Mouse (Mus musculus): ENCODE measurements around the gene Kcnab2. TPM values are rescaled to one million over a fixed set of nuclear protein-coding genes. Genes with fewer than 3 reads are reported as not detected.

Gene Kcnab2
- total and polyA plus RNA-seq, 2 experiments, result 0.37 to 0.59 TPM

- Histone ChIP-seq H3K27ac (replicated peaks; ENCODE audit: insufficient read depth, low read depth, low read length) (no peak overlapping the region), H3K36me3 (ENCODE audit: control insufficient read depth, insufficient read depth, low read length) (no peaks in the 10 kb centered on the region), H3K4me3 (ENCODE audit: insufficient read depth, low read depth, low read length) (no peak overlapping the region), H3K9ac (ENCODE audit: low read depth, low read length) (no peak overlapping the region), H3K4me1 (ENCODE audit: control insufficient read depth, insufficient read depth, low read length) (no peaks in the 10 kb centered on the region), H3K27me3 (ENCODE audit: control insufficient read depth, insufficient read depth, low read length) (no peaks in the 10 kb centered on the region), H3K79me2 (ENCODE audit: control insufficient read depth, insufficient read depth, low read length) (no peaks in the 10 kb centered on the region)
- DNase-seq (ENCODE audit: extremely low read depth, low read depth, low spot score), result no peak
- TF ChIP-seq POLR2A (IDR thresholded peaks at IDR 0.05; ENCODE audit: extremely low read depth, insufficient read depth, low read length), result no peak
- no peak for TF ChIP-seq CTCF (IDR thresholded peaks at IDR 0.05; ENCODE audit: low read depth, low read length)
- 38% methylated on average over 20 of the region's 20 CpGs for WGBS
Measured at GRCm38 (mm10) chr4:152494360-152494879, 16.7 kb upstream of the Kcnab2 start.

GRCm38 (mm10) chr4:152491250-152491899 lies 13.7 kb upstream of the Kcnab2 start:
- no peaks in the 10 kb centered on the region for H3K79me2 ChIP-seq (ENCODE audit: control insufficient read depth, insufficient read depth, low read length)
- H3K9ac ChIP-seq (ENCODE audit: low read depth, low read length), result no peak overlapping the region
- H3K27ac ChIP-seq (replicated peaks; ENCODE audit: insufficient read depth, low read depth, low read length), result no peak overlapping the region
- DNase-seq (ENCODE audit: extremely low read depth, low read depth, low spot score), result no peak
- H3K4me1 ChIP-seq (ENCODE audit: control insufficient read depth, insufficient read depth, low read length), result no peaks in the 10 kb centered on the region
- no peak overlapping the region for H3K4me3 ChIP-seq (ENCODE audit: insufficient read depth, low read depth, low read length)
- no peaks in the 10 kb centered on the region for H3K27me3 ChIP-seq (ENCODE audit: control insufficient read depth, insufficient read depth, low read length)
- WGBS, result 55% methylated on average over 15 of the region's 15 CpGs
- H3K36me3 ChIP-seq (ENCODE audit: control insufficient read depth, insufficient read depth, low read length), result no peaks in the 10 kb centered on the region
- no peak for TF ChIP-seq POLR2A (IDR thresholded peaks at IDR 0.05; ENCODE audit: extremely low read depth, insufficient read depth, low read length)
- peak; percentile 69 for TF ChIP-seq CTCF (IDR thresholded peaks at IDR 0.05; ENCODE audit: low read depth, low read length)

- H3K79me2 ChIP-seq (ENCODE audit: control insufficient read depth, insufficient read depth, low read length), result no peaks in the 10 kb centered on the region
- no peaks in the 10 kb centered on the region for H3K4me1 ChIP-seq (ENCODE audit: control insufficient read depth, insufficient read depth, low read length)
- H3K9ac ChIP-seq (ENCODE audit: low read depth, low read length), result no peak overlapping the region
- no peak for TF ChIP-seq POLR2A (IDR thresholded peaks at IDR 0.05; ENCODE audit: extremely low read depth, insufficient read depth, low read length)
- no peak for TF ChIP-seq CTCF (IDR thresholded peaks at IDR 0.05; ENCODE audit: low read depth, low read length)
- 89% methylated on average over 14 of the region's 14 CpGs for WGBS
- DNase-seq (ENCODE audit: extremely low read depth, low read depth, low spot score), result no peak
- no peaks in the 10 kb centered on the region for H3K36me3 ChIP-seq (ENCODE audit: control insufficient read depth, insufficient read depth, low read length)
- H3K4me3 ChIP-seq (ENCODE audit: insufficient read depth, low read depth, low read length), result no peak overlapping the region
- H3K27ac ChIP-seq (replicated peaks; ENCODE audit: insufficient read depth, low read depth, low read length), result no peak overlapping the region
- H3K27me3 ChIP-seq (ENCODE audit: control insufficient read depth, insufficient read depth, low read length), result no peaks in the 10 kb centered on the region
Measured at GRCm38 (mm10) chr4:152490311-152490710, 12.6 kb upstream of the Kcnab2 start.

GRCm38 (mm10) chr4:152488046-152488445 lies 10.4 kb upstream of the Kcnab2 start:
- H3K4me3 ChIP-seq (ENCODE audit: insufficient read depth, low read depth, low read length), result no peak overlapping the region
- H3K36me3 ChIP-seq (ENCODE audit: control insufficient read depth, insufficient read depth, low read length), result no peaks in the 10 kb centered on the region
- TF ChIP-seq POLR2A (IDR thresholded peaks at IDR 0.05; ENCODE audit: extremely low read depth, insufficient read depth, low read length) (no peak), CTCF (IDR thresholded peaks at IDR 0.05; ENCODE audit: low read depth, low read length) (no peak)
- WGBS, result 76% methylated on average over 10 of the region's 10 CpGs
- DNase-seq (ENCODE audit: extremely low read depth, low read depth, low spot score), result no peak
- no peaks in the 10 kb centered on the region for H3K4me1 ChIP-seq (ENCODE audit: control insufficient read depth, insufficient read depth, low read length)
- H3K27me3 ChIP-seq (ENCODE audit: control insufficient read depth, insufficient read depth, low read length), result no peaks in the 10 kb centered on the region
- H3K27ac ChIP-seq (replicated peaks; ENCODE audit: insufficient read depth, low read depth, low read length), result no peak overlapping the region
- no peak overlapping the region for H3K9ac ChIP-seq (ENCODE audit: low read depth, low read length)
- no peaks in the 10 kb centered on the region for H3K79me2 ChIP-seq (ENCODE audit: control insufficient read depth, insufficient read depth, low read length)

GRCm38 (mm10) chr4:152480426-152480825 lies 2.8 kb upstream of the Kcnab2 start:
- no peak for DNase-seq (ENCODE audit: extremely low read depth, low read depth, low spot score)
- H3K36me3 ChIP-seq (ENCODE audit: control insufficient read depth, insufficient read depth, low read length), result no peaks in the 10 kb centered on the region
- TF ChIP-seq CTCF (IDR thresholded peaks at IDR 0.05; ENCODE audit: low read depth, low read length), result no peak
- TF ChIP-seq POLR2A (IDR thresholded peaks at IDR 0.05; ENCODE audit: extremely low read depth, insufficient read depth, low read length), result no peak
- no peak overlapping the region for H3K27ac ChIP-seq (replicated peaks; ENCODE audit: insufficient read depth, low read depth, low read length)
- 51% methylated on average over 8 of the region's 8 CpGs for WGBS
- peaks cover 5% of the 10 kb centered on the region; the same call in 1 of the 2 replicates for H3K27me3 ChIP-seq (ENCODE audit: control insufficient read depth, insufficient read depth, low read length)
- H3K9ac ChIP-seq (ENCODE audit: low read depth, low read length), result no peak overlapping the region
- no peak overlapping the region for H3K4me3 ChIP-seq (ENCODE audit: insufficient read depth, low read depth, low read length)
- no peaks in the 10 kb centered on the region for H3K4me1 ChIP-seq (ENCODE audit: control insufficient read depth, insufficient read depth, low read length)
- no peaks in the 10 kb centered on the region for H3K79me2 ChIP-seq (ENCODE audit: control insufficient read depth, insufficient read depth, low read length)

- TF ChIP-seq CTCF (IDR thresholded peaks at IDR 0.05; ENCODE audit: low read depth, low read length) (no peak), POLR2A (IDR thresholded peaks at IDR 0.05; ENCODE audit: extremely low read depth, insufficient read depth, low read length) (no peak)
- Histone ChIP-seq H3K36me3 (ENCODE audit: control insufficient read depth, insufficient read depth, low read length) (no peaks in the 10 kb centered on the region), H3K9ac (ENCODE audit: low read depth, low read length) (no peak overlapping the region), H3K79me2 (ENCODE audit: control insufficient read depth, insufficient read depth, low read length) (no peaks in the 10 kb centered on the region), H3K4me3 (ENCODE audit: insufficient read depth, low read depth, low read length) (peak overlapping the region; percentile 62), H3K27ac (replicated peaks; ENCODE audit: insufficient read depth, low read depth, low read length) (no peak overlapping the region), H3K4me1 (ENCODE audit: control insufficient read depth, insufficient read depth, low read length) (no peaks in the 10 kb centered on the region), H3K27me3 (ENCODE audit: control insufficient read depth, insufficient read depth, low read length) (peaks cover 5% of the 10 kb centered on the region; the same call in 1 of the 2 replicates)
- no peak for DNase-seq (ENCODE audit: extremely low read depth, low read depth, low spot score)
- WGBS, result 2% methylated on average over 13 of the region's 13 CpGs
Measured at GRCm38 (mm10) chr4:152478224-152478567, 525 bp upstream of the Kcnab2 start.
